Mouse (Mus musculus) heart, postnatal 0 days (tissue): Measurements from ENCODE around the gene Fibp. TPM values are rescaled to one million over a fixed set of nuclear protein-coding genes. Genes with fewer than 3 reads are reported as not detected.

Experiments used
- ATAC-seq: fragments of 200-750 bp; cut with Nextera tagmentation; 2 replicates; pipeline ENCODE4 v1.8.0; 2017; ENCODE audit warnings: low read depth, moderate number of reproducible peaks, moderate library complexity; ENCODE audit not compliant: insufficient read depth
- DNase-seq: peaks from one replicate; pipeline ENCODE4 v3.0.0-alpha.2; 2016; ENCODE audit warnings: low spot score
- H3K27ac ChIP-seq: fragments of 300-500 bp; sonication (generic); 2 replicates; pipeline ENCODE4 v1.5.1; 2014; ENCODE audit warnings: low read depth, mild to moderate bottlenecking
- H3K27me3 ChIP-seq: fragments of 300-500 bp; sonication (generic); 2 replicates; pipeline ENCODE4 v1.6.1; 2014; ENCODE audit warnings: low read length, mixed read lengths; ENCODE audit not compliant: control insufficient read depth, insufficient read depth
- H3K36me3 ChIP-seq: fragments of 300-500 bp; sonication (generic); replicated peaks from 2 replicates; pipeline ENCODE4 v1.6.1; 2014; ENCODE audit warnings: low read length, mixed read lengths; ENCODE audit not compliant: control insufficient read depth, insufficient read depth
- H3K4me1 ChIP-seq: fragments of 300-500 bp; sonication (generic); 2 replicates; pipeline ENCODE4 v1.6.1; 2014; ENCODE audit warnings: antibody characterized with exemption; ENCODE audit not compliant: control insufficient read depth, insufficient read depth
- H3K4me2 ChIP-seq: fragments of 300-500 bp; sonication (generic); 2 replicates; pipeline ENCODE4 v1.6.1; 2014; ENCODE audit warnings: low read depth, mild to moderate bottlenecking, low read length, moderate library complexity
- H3K4me3 ChIP-seq: fragments of 300-500 bp; sonication (generic); 2 replicates; pipeline ENCODE4 v1.5.1; 2014; ENCODE audit warnings: low read depth, low read length
- H3K9ac ChIP-seq: fragments of 300-500 bp; sonication (generic); replicated peaks from 2 replicates; pipeline ENCODE4 v1.6.1; 2014; ENCODE audit warnings: low read depth, low read length, mixed read lengths
- H3K9me3 ChIP-seq: fragments of 300-500 bp; sonication (generic); replicated peaks from 2 replicates; pipeline ENCODE4 v1.6.1; 2016; ENCODE audit warnings: low read length; ENCODE audit not compliant: control insufficient read depth
- CTCF ChIP-seq: IDR thresholded peaks from 2 replicates; pipeline ENCODE4 v1.5.1; 2016; ENCODE audit warnings: antibody characterized with exemption, control low read depth, low read depth
- EP300 ChIP-seq: IDR thresholded peaks from 2 replicates; pipeline ENCODE4 v1.6.1; 2016; ENCODE audit warnings: antibody characterized with exemption, low read depth
- WGBS: fragments of 180-500 bp; shearing (Covaris S2); extraction: QIAGEN DNeasy Blood & Tissue Kit; methylation state at CpG from one replicate; pipeline ENCODE4 v1.1.7; 2014; 5-methylcytosine and 5-hydroxymethylcytosine counted together
- polyA plus RNA-seq: library from polyadenylated mRNA; unstranded; fragments of >200 nt; fragmentation: Nextera tagmentation; extraction: Ambion mirVana; gene quantifications from 2 replicates; pipeline ENCODE4 v1.2.1, GENCODE M21; 2015
- total RNA-seq: library from RNA; depleted of rRNA; stranded (reverse); fragments of >200 nt; gene quantifications from 2 replicates; pipeline ENCODE4 v1.2.3, GENCODE M21; 2014; ENCODE audit warnings: low replicate concordance; rRNA removed

The Fibp gene
- total and polyA plus RNA-seq, 2 experiments from 2014 or later: 86.4 to 146 TPM

DNA sequence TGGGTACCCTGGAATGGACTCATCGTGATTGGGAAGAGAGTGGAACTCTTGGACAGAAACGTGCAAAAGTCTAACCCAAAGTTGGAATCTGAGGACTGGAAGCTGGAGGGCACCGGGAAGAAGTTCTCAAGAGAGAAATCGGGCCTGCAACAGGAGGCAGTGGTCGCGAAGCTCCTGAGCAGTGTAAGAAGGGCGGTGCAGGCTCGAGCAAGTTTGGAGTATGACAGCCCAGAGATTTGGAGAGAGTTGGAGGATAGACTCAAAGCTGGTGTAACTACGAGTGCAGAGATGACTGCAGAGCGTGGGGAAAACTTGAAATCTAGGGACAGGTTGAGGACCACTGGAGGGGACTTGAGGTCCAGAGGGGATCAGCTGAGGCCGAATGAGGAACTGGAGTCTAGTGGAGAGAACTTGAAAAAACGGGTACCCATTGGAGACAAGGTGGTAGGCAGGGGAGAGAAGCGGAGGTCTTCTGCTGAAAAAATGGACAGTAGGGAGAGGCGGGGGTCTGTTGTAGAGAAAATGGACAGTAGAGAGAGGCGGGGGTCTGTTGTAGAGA, 50.7 kb downstream of the Fibp start:
- peak; percentile 28 for DNase-seq
- H3K27ac ChIP-seq: peak overlapping the region; percentile 59
- ATAC-seq: no peak
- H3K4me2 ChIP-seq: peak overlapping the region; percentile 92
- H3K4me1 ChIP-seq: peaks cover 30% of the 10 kb centered on the region
- H3K36me3 ChIP-seq: no peaks in the 10 kb centered on the region
- 43% methylated on average over 15 of the region's 15 CpGs for WGBS
- H3K9me3 ChIP-seq: no peaks in the 10 kb centered on the region
- H3K9ac ChIP-seq: peak overlapping the region; percentile 62
- H3K27me3 ChIP-seq: no peaks in the 10 kb centered on the region
- no peak for TF ChIP-seq EP300
- TF ChIP-seq CTCF: no peak
- H3K4me3 ChIP-seq: peak overlapping the region; percentile 55

DNA sequence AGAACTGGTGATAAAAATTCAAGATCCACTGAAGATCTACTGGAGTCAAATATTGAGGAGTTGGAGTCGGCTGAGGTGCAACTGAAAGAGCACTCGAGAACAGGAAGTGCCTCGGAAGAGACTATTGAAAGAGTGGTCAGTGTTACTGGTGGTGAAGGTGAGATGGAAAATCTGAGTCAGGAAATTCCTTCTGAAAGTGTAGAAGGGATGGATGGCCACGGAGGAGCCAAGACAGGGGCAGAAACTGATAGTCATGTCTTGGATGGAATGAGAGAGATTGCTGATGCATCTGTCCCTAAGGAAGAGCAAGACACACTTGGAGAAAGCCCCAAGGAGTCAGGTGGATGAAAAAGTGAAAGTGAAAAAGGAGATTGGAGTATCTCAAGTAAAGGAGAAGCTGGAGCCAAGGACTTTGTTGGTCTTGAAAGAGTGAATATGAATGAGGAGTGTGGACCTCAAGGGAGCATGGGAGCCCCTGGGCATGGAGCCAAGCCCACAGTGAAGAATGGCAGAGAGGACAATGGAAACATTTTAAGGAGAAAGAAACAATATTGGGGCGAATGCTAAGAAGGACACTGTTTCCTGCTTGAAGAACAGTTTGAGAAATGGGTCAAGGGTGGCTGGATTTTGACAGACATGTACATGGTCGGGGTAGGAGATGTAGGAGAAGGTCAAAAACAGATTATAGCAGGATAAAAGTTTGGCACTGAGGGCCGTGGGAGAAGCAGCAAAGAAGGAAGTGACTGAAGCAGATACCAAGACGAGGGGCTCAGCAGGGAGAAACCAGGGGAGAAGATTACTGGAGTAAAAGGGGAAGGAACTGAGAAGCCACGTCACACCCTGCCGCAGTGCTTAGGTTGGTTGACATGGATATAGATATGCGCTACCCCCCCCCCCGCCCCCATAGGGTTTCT, 51.9 kb downstream of the Fibp start:
- TF ChIP-seq EP300 (no peak), CTCF (no peak)
- Histone ChIP-seq H3K27ac (peak overlapping the region; percentile 20), H3K9me3 (no peaks in the 10 kb centered on the region), H3K9ac (no peak overlapping the region), H3K4me1 (peaks cover 30% of the 10 kb centered on the region), H3K36me3 (no peaks in the 10 kb centered on the region), H3K4me3 (peak overlapping the region; percentile 3; the same call in 1 of the 2 replicates), H3K4me2 (peak overlapping the region; percentile 21), H3K27me3 (no peaks in the 10 kb centered on the region)
- no peak for DNase-seq
- no peak for ATAC-seq
- 56% methylated on average over 12 of the region's 12 CpGs for WGBS

DNA sequence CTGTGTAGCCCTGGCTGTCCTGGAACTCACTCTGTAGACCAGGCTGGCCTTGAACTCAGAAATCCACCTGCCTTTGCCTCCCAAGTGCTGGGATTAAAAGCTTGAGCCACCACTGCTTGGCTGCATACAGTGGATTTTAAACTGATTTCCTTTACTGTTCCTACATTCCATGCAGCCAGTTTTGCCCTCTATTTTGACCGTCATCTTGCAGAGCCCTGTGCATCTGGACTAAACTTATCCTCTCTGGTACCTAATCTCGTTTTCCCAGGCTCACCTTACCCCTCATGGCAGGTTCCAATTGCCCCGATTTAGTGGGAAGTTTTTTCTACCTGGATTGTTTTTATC, 52.6 kb downstream of the Fibp start:
- peak overlapping the region; percentile 21 for H3K4me2 ChIP-seq
- no peak overlapping the region for H3K4me3 ChIP-seq
- H3K27ac ChIP-seq: no peak overlapping the region; the same call in 1 of the 2 replicates
- H3K4me1 ChIP-seq: peaks cover 30% of the 10 kb centered on the region
- H3K9me3 ChIP-seq: no peaks in the 10 kb centered on the region
- no peak for ATAC-seq
- H3K9ac ChIP-seq: no peak overlapping the region
- H3K36me3 ChIP-seq: no peaks in the 10 kb centered on the region
- H3K27me3 ChIP-seq: no peaks in the 10 kb centered on the region
- no peak for DNase-seq
- WGBS: 77% methylated on average over 3 of the region's 3 CpGs
- TF ChIP-seq EP300 (no peak), CTCF (no peak)

Other genes with a start within 250 kb of the Fibp start
- 11.3 and 45.7 TPM in 2 replicates for gene Pacs1, start 187.5 kb upstream of the Fibp start, total RNA-seq
- 7.2 and 7.4 TPM in 2 replicates for gene Pacs1, start 187.5 kb upstream of the Fibp start, polyA plus RNA-seq
- gene Sf3b2, start 165.2 kb upstream of the Fibp start, total RNA-seq: 132 and 175 TPM in 2 replicates
- 158 and 159 TPM in 2 replicates for gene Sf3b2, start 165.2 kb upstream of the Fibp start, polyA plus RNA-seq
- 4.0 and 13.3 TPM in 2 replicates for gene Gal3st3, start 162.3 kb upstream of the Fibp start, total RNA-seq
- 5.1 and 6.8 TPM in 2 replicates for gene Gal3st3, start 162.3 kb upstream of the Fibp start, polyA plus RNA-seq
- gene Catsper1, start 124.9 kb upstream of the Fibp start, total RNA-seq: not detected in 2 replicates
- not detected in 2 replicates for gene Catsper1, start 124.9 kb upstream of the Fibp start, polyA plus RNA-seq
- 0.89 and 0.99 TPM in 2 replicates for gene Cst6, start 111.0 kb upstream of the Fibp start, total RNA-seq
- gene Cst6, start 111.0 kb upstream of the Fibp start, polyA plus RNA-seq: 2.3 and 3.0 TPM in 2 replicates
- 37.9 and 40.6 TPM in 2 replicates for gene Eif1ad, start 93.9 kb upstream of the Fibp start, total RNA-seq
- gene Eif1ad, start 93.9 kb upstream of the Fibp start, polyA plus RNA-seq: 33.5 and 37.5 TPM in 2 replicates
- gene Banf1, start 93.4 kb upstream of the Fibp start, total RNA-seq: 120 and 143 TPM in 2 replicates
- gene Banf1, start 93.4 kb upstream of the Fibp start, polyA plus RNA-seq: 340 and 356 TPM in 2 replicates
- gene Sart1, start 71.9 kb upstream of the Fibp start, total RNA-seq: 4.4 and 39.0 TPM in 2 replicates
- gene Sart1, start 71.9 kb upstream of the Fibp start, polyA plus RNA-seq: 26.4 and 26.9 TPM in 2 replicates
- gene Tsga10ip, start 58.1 kb upstream of the Fibp start, total RNA-seq: 0.31 and 3.5 TPM in 2 replicates
- gene Tsga10ip, start 58.1 kb upstream of the Fibp start, polyA plus RNA-seq: 2.5 and 3.5 TPM in 2 replicates
- 169 and 171 TPM in 2 replicates for gene Drap1, start 35.6 kb upstream of the Fibp start, total RNA-seq
- gene Drap1, start 35.6 kb upstream of the Fibp start, polyA plus RNA-seq: 328 and 338 TPM in 2 replicates
- gene AI837181, start 35.5 kb upstream of the Fibp start, total RNA-seq: 47.4 and 59.1 TPM in 2 replicates
- 38.1 and 40.5 TPM in 2 replicates for gene AI837181, start 35.5 kb upstream of the Fibp start, polyA plus RNA-seq
- not detected in 2 replicates for gene Fosl1, start 13.1 kb upstream of the Fibp start, total RNA-seq
- 0.12 TPM in 1 of 2 replicates, not detected in the other for gene Fosl1, start 13.1 kb upstream of the Fibp start, polyA plus RNA-seq
- gene Ccdc85b, start 2.7 kb upstream of the Fibp start, total RNA-seq: 9.2 and 11.3 TPM in 2 replicates
- gene Ccdc85b, start 2.7 kb upstream of the Fibp start, polyA plus RNA-seq: 10.2 and 10.6 TPM in 2 replicates
- gene Ctsw, start 7.9 kb downstream of the Fibp start, total RNA-seq: not detected in 2 replicates
- gene Ctsw, start 7.9 kb downstream of the Fibp start, polyA plus RNA-seq: 0.42 and 0.73 TPM in 2 replicates
- gene Efemp2, start 13.3 kb downstream of the Fibp start, total RNA-seq: 46.8 and 52.7 TPM in 2 replicates
- gene Efemp2, start 13.3 kb downstream of the Fibp start, polyA plus RNA-seq: 32.2 and 34.1 TPM in 2 replicates
- 45.8 and 62.4 TPM in 2 replicates for gene Mus81, start 27.8 kb downstream of the Fibp start, total RNA-seq
- 35.8 and 36.8 TPM in 2 replicates for gene Mus81, start 27.8 kb downstream of the Fibp start, polyA plus RNA-seq
- 448 and 685 TPM in 2 replicates for gene Cfl1, start 29.8 kb downstream of the Fibp start, total RNA-seq
- gene Cfl1, start 29.8 kb downstream of the Fibp start, polyA plus RNA-seq: 948 and 963 TPM in 2 replicates
- gene 1700020D05Rik, start 43.2 kb downstream of the Fibp start, total RNA-seq: not detected in 2 replicates
- not detected in 2 replicates for gene 1700020D05Rik, start 43.2 kb downstream of the Fibp start, polyA plus RNA-seq
- gene Snx32, start 49.9 kb downstream of the Fibp start, total RNA-seq: 8.6 and 22.6 TPM in 2 replicates
- gene Snx32, start 49.9 kb downstream of the Fibp start, polyA plus RNA-seq: 9.1 and 9.3 TPM in 2 replicates
- gene Ovol1, start 100.0 kb downstream of the Fibp start, total RNA-seq: not detected in 2 replicates
- gene Ovol1, start 100.0 kb downstream of the Fibp start, polyA plus RNA-seq: 0.05 TPM in 1 of 2 replicates, not detected in the other
- 5.8 and 12.9 TPM in 2 replicates for gene Ap5b1, start 107.4 kb downstream of the Fibp start, total RNA-seq
- 1.7 and 2.0 TPM in 2 replicates for gene Ap5b1, start 107.4 kb downstream of the Fibp start, polyA plus RNA-seq
- 42.4 and 57.6 TPM in 2 replicates for gene Rnaseh2c, start 141.3 kb downstream of the Fibp start, total RNA-seq
- gene Rnaseh2c, start 141.3 kb downstream of the Fibp start, polyA plus RNA-seq: 50.7 and 51.8 TPM in 2 replicates
- gene Kat5, start 149.6 kb downstream of the Fibp start, total RNA-seq: 55.4 and 164 TPM in 2 replicates
- 27.0 and 29.7 TPM in 2 replicates for gene Kat5, start 149.6 kb downstream of the Fibp start, polyA plus RNA-seq
- gene Rela, start 176.9 kb downstream of the Fibp start, total RNA-seq: 26.3 and 49.5 TPM in 2 replicates
- 22.9 and 23.6 TPM in 2 replicates for gene Rela, start 176.9 kb downstream of the Fibp start, polyA plus RNA-seq
- gene Sipa1, start 203.1 kb downstream of the Fibp start, total RNA-seq: 33.2 and 37.8 TPM in 2 replicates
- gene Sipa1, start 203.1 kb downstream of the Fibp start, polyA plus RNA-seq: 12.3 and 14.0 TPM in 2 replicates
- gene Map3k11, start 228.1 kb downstream of the Fibp start, total RNA-seq: 43.5 and 51.5 TPM in 2 replicates
- gene Map3k11, start 228.1 kb downstream of the Fibp start, polyA plus RNA-seq: 16.3 and 17.0 TPM in 2 replicates
- 27.0 and 35.9 TPM in 2 replicates for gene Pcnx3, start 228.3 kb downstream of the Fibp start, total RNA-seq
- gene Pcnx3, start 228.3 kb downstream of the Fibp start, polyA plus RNA-seq: 6.1 and 6.7 TPM in 2 replicates
- gene Kcnk7, start 243.8 kb downstream of the Fibp start, total RNA-seq: not detected in 2 replicates
- 0.30 and 0.34 TPM in 2 replicates for gene Kcnk7, start 243.8 kb downstream of the Fibp start, polyA plus RNA-seq